Mouse (Mus musculus) lung, embryonic 16.5 days (tissue): ENCODE results near the gene Fhit. TPM values are rescaled to one million over a fixed set of nuclear protein-coding genes. Genes with fewer than 3 reads are reported as not detected.
"Not testable (repeated sequence)": the region's sequence is repeated elsewhere in the genome, so short reads cannot be mapped to it uniquely, and the experiment has no call there.

Source experiments
- ATAC-seq: fragments of 200-750 bp; cut with Nextera tagmentation; 2 replicates; pipeline ENCODE4 v1.8.0; 2017; ENCODE audit warnings: low read depth, mild to moderate bottlenecking, moderate library complexity
- H3K27ac ChIP-seq: fragments of 300-500 bp; sonication (generic); 2 replicates; pipeline ENCODE4 v1.5.1; 2014; ENCODE audit warnings: mild to moderate bottlenecking, control low read depth, low read length
- H3K27me3 ChIP-seq: fragments of 300-500 bp; sonication (generic); 2 replicates; pipeline ENCODE4 v1.6.1; 2014; ENCODE audit warnings: low read depth, low read length, mixed read lengths; ENCODE audit not compliant: control insufficient read depth, insufficient read depth
- H3K36me3 ChIP-seq: fragments of 300-500 bp; sonication (generic); 2 replicates; pipeline ENCODE4 v1.6.1; 2014; ENCODE audit warnings: low read length; ENCODE audit not compliant: control insufficient read depth, insufficient read depth
- H3K4me1 ChIP-seq: fragments of 300-500 bp; sonication (generic); replicated peaks from 2 replicates; pipeline ENCODE4 v1.6.1; 2014; ENCODE audit warnings: low read length, mixed read lengths; ENCODE audit not compliant: control insufficient read depth, insufficient read depth
- H3K4me2 ChIP-seq: fragments of 300-500 bp; sonication (generic); 2 replicates; pipeline ENCODE4 v1.6.1; 2014; ENCODE audit warnings: low read depth, low read length, control low read depth
- H3K4me3 ChIP-seq: fragments of 300-500 bp; sonication (generic); 2 replicates; pipeline ENCODE4 v1.5.1; 2014; ENCODE audit warnings: mild to moderate bottlenecking, low read length, control low read depth
- H3K9ac ChIP-seq: fragments of 300-500 bp; sonication (generic); 2 replicates; pipeline ENCODE4 v1.6.1; 2014; ENCODE audit warnings: low read length, control low read depth
- H3K9me3 ChIP-seq: fragments of 300-500 bp; sonication (generic); 2 replicates; pipeline ENCODE4 v1.6.1; 2016; ENCODE audit warnings: low read length; ENCODE audit not compliant: control insufficient read depth
- WGBS: fragments of 180-500 bp; shearing (Covaris S2); extraction: QIAGEN DNeasy Blood & Tissue Kit; methylation state at CpG from one replicate; pipeline ENCODE4 v1.1.7; 2014; 5-methylcytosine and 5-hydroxymethylcytosine counted together
- polyA plus RNA-seq: library from polyadenylated mRNA; unstranded; fragments of >200 nt; fragmentation: Nextera tagmentation; extraction: Ambion mirVana; gene quantifications from 2 replicates; pipeline ENCODE4 v1.2.1, GENCODE M21; 2015

Gene Fhit
- polyA plus RNA-seq, 1 experiment from 2014 or later: 4.9 TPM

DNA sequence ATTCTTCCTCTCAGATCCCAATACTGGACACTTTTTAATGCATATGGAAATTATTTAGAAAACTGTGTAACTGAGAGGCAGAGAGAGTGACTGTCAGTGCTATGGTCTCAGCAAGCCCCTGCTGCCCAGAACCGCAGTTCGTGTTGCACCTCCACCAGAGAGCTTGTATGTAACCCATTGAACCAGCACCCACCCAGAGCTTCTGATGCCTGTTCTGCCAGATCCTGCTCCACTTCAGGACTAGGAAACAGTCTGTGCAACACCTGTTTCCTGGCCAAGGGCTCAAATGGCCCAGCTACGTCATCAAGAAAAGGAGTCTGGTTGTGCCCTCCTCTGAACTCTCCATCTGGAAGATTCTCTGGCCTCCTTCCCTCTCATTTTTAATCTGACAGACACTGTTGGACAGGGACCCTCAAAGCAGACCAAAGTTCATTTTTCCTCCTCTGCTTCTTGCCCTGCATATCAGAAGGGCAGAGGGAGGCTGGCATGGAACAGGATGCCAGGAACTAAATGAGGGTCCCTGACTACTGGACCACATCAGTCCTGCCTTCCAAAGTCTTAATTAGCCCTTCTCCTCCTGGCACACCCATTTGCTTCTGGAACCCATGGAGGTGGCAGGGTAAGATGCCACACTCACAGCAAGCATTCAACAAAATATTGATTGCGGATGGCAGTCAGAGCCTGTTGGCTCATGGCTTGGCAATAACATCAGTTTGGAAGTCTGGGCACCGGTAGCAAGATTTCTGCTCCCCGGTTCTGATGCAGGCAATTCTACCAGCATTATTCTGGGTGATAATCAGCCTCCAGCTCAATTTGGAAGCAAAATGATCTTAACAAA is 29.0 kb downstream of the Fhit start:
- H3K9ac ChIP-seq: no peak overlapping the region
- no peaks in the 10 kb centered on the region for H3K27me3 ChIP-seq
- H3K4me1 ChIP-seq: no peaks in the 10 kb centered on the region
- H3K27ac ChIP-seq: no peak overlapping the region
- no peak overlapping the region for H3K4me2 ChIP-seq
- H3K4me3 ChIP-seq: no peak overlapping the region
- WGBS: 82% methylated on average over 6 of the region's 6 CpGs
- H3K36me3 ChIP-seq: no peaks in the 10 kb centered on the region
- ATAC-seq: no peak
- no peaks in the 10 kb centered on the region for H3K9me3 ChIP-seq

DNA sequence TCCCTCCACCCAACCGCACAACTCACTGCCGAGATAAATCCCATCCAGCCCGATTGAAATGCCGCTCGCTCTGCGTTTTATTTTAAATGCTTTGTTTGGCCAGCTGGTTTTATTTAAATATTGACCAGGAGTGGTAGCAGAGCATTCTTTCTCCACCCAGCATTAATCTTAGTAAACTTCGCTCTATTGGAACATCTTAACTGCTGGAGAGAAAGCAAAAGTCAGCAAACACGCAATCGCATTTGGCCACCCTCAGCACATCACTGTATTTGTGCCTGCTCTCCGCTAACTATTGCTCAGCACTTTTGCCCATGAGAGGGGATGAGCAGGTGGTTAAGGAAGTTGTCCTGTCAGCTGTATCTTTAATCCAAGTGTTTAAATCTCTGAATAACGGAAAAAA is 36.7 kb downstream of the Fhit start:
- no peak overlapping the region for H3K4me3 ChIP-seq
- H3K4me2 ChIP-seq: no peak overlapping the region
- no peaks in the 10 kb centered on the region for H3K4me1 ChIP-seq
- no peaks in the 10 kb centered on the region for H3K27me3 ChIP-seq
- H3K9ac ChIP-seq: no peak overlapping the region
- H3K9me3 ChIP-seq: no peaks in the 10 kb centered on the region
- no peaks in the 10 kb centered on the region for H3K36me3 ChIP-seq
- WGBS: 59% methylated on average over 11 of the region's 11 CpGs
- no peak overlapping the region for H3K27ac ChIP-seq
- no peak for ATAC-seq

DNA sequence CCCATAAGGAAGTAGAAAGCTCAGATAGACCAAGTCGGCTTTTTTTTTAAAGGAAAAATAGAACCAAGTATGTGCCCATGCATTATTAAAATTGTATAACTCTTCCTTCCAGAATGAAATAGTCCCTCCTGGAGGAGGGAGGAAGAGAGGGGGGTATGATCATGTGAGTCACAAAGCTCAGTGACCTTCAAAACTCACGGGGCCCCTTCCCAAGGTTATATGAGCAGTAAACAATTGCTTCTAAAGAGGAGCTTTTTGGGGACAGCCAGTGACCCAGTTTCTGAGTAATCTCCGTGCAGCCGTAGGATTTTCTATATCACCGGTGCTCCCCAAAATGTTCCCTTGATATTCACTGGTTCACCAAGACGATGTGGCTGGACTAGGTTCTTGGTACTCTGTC is 42.8 kb downstream of the Fhit start:
- H3K27me3 ChIP-seq: no peaks in the 10 kb centered on the region
- no peaks in the 10 kb centered on the region for H3K36me3 ChIP-seq
- H3K9ac ChIP-seq: no peak overlapping the region
- no peaks in the 10 kb centered on the region for H3K4me1 ChIP-seq
- no peaks in the 10 kb centered on the region for H3K9me3 ChIP-seq
- no peak overlapping the region for H3K4me3 ChIP-seq
- no peak overlapping the region for H3K4me2 ChIP-seq
- no peak overlapping the region for H3K27ac ChIP-seq
- WGBS: 89% methylated on average over 6 of the region's 6 CpGs
- ATAC-seq: no peak

- H3K36me3 ChIP-seq: no peaks in the 10 kb centered on the region
- H3K27me3 ChIP-seq: no peaks in the 10 kb centered on the region
- H3K9ac ChIP-seq: no peak overlapping the region
- ATAC-seq: no peak
- H3K4me1 ChIP-seq: no peaks in the 10 kb centered on the region
- 55% methylated on average over 3 of the region's 3 CpGs for WGBS
- H3K4me3 ChIP-seq: no peak overlapping the region
- no peaks in the 10 kb centered on the region for H3K9me3 ChIP-seq
- H3K27ac ChIP-seq: no peak overlapping the region
- no peak overlapping the region for H3K4me2 ChIP-seq
These were observed 76.2 kb downstream of the Fhit start for GRCm38 (mm10) chr14:11085596-11085995.

DNA sequence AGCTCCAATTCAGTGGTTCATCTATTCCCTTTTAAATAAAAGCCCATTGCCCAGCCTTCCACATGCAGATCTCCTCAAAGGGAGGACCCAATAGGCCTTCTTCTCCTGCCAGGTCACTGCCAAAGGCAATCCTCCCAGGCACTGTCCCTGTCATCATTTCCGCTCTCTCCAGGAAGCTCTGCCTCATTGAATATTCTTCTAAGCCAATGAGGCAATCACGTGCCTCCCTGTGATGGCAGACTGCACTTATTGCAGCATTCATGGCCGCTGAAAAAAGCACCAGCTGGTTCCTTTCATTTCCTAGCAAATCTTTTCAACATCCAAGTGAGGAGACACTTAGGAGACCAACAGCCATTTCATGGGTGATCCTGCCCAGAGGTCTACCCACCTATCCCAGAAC is 77.9 kb downstream of the Fhit start:
- Histone ChIP-seq H3K4me1 (no peaks in the 10 kb centered on the region), H3K4me2 (no peak overlapping the region), H3K4me3 (no peak overlapping the region), H3K36me3 (no peaks in the 10 kb centered on the region), H3K27ac (no peak overlapping the region), H3K9ac (no peak overlapping the region), H3K9me3 (no peaks in the 10 kb centered on the region), H3K27me3 (no peaks in the 10 kb centered on the region)
- no peak for ATAC-seq
- 58% methylated on average over 3 of the region's 3 CpGs for WGBS

GRCm38 (mm10) chr14:11083462-11083861 is 78.4 kb downstream of the Fhit start:
- no peak overlapping the region for H3K4me3 ChIP-seq
- H3K36me3 ChIP-seq: no peaks in the 10 kb centered on the region
- H3K27me3 ChIP-seq: no peaks in the 10 kb centered on the region
- H3K9ac ChIP-seq: no peak overlapping the region
- H3K4me1 ChIP-seq: no peaks in the 10 kb centered on the region
- no peak overlapping the region for H3K27ac ChIP-seq
- no peaks in the 10 kb centered on the region for H3K9me3 ChIP-seq
- WGBS: 73% methylated on average over 5 of the region's 5 CpGs
- ATAC-seq: no peak
- no peak overlapping the region for H3K4me2 ChIP-seq

DNA sequence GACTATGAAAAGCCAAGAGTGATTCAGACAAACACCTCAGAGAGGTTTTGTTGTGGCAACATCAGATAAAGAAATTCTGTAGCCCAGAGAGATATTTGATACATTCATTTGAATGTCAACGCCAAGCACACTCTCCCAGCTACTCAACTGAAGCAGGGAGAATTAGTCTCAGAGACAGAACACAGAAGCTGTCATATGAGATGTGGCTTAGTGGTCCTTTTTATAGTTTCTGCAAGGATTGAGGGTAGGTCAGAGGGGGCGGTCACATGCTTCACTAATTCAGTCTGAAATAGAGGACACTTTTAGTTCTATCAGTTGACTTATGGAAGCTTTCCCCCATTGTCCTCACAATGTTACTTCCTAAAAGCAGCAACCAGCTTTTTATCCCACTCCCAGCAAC is 98.2 kb downstream of the Fhit start:
- ATAC-seq: no peak
- no peak overlapping the region for H3K4me3 ChIP-seq
- no peak overlapping the region for H3K4me2 ChIP-seq
- no peaks in the 10 kb centered on the region for H3K4me1 ChIP-seq
- no peaks in the 10 kb centered on the region for H3K9me3 ChIP-seq
- no peaks in the 10 kb centered on the region for H3K27me3 ChIP-seq
- no peak overlapping the region for H3K9ac ChIP-seq
- no peak overlapping the region for H3K27ac ChIP-seq
- 78% methylated on average over 2 of the region's 2 CpGs for WGBS
- H3K36me3 ChIP-seq: no peaks in the 10 kb centered on the region

GRCm38 (mm10) chr14:11060221-11060620 is 101.6 kb downstream of the Fhit start:
- Histone ChIP-seq H3K4me2 (no peak overlapping the region), H3K27me3 (no peaks in the 10 kb centered on the region), H3K27ac (no peak overlapping the region), H3K4me1 (no peaks in the 10 kb centered on the region), H3K9ac (no peak overlapping the region), H3K36me3 (no peaks in the 10 kb centered on the region), H3K4me3 (no peak overlapping the region), H3K9me3 (no peaks in the 10 kb centered on the region)
- ATAC-seq: no peak

DNA sequence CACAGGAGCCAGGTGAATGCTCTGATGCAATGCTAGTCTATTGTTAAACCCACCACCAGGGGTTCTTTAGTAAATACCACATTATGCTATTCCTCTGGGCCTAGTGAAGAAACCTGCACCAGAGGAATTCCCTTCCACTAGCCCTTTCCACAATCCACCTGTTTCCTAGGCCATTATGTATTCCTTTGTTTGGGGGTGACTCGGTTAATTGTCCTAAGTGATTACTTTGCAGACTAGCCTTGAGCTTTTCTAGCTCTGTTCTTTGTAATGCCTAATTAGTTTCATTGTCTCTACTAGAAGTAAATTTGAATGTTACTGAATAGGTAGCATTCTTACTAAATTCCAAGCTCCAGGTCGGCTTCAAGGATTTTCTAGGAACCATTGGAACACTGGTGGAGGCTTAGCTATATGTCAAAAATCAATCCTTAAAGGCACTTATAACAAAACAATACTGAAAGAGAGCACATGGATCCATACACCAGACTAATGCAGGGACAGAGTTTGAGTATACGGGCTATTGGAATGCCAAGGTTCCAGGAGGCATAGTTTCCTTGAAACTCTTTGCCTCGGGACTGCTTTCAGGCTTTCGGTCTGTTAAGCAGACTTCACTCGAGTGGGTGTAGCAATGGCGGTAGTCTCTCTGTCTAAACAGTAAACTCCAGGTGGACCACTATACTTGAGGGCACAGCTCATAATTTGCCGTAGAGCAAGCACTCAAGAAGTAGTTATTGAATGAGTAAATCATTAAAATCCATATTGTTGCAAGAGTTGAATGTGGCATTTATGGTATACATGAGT is 122.1 kb downstream of the Fhit start:
- 62% methylated on average over 8 of the region's 8 CpGs for WGBS
- not testable (repeated sequence) for H3K4me2 ChIP-seq, H3K36me3 ChIP-seq, ATAC-seq, H3K9me3 ChIP-seq, H3K4me1 ChIP-seq, H3K4me3 ChIP-seq, H3K9ac ChIP-seq, H3K27ac ChIP-seq, H3K27me3 ChIP-seq
